Mouse (Mus musculus) liver, adult 2 months (tissue): ENCODE results near the gene Dchs2.

Source experiments
- CTCF ChIP-seq: fragments of 200-500 bp; IDR thresholded peaks from 2 replicates; pipeline ENCODE4 v1.5.1; 2011; ENCODE audit warnings: low read depth, low read length, control low read depth
- POLR2A ChIP-seq: fragments of 200-500 bp; IDR thresholded peaks from 2 replicates; pipeline ENCODE4 v1.6.1; 2011; ENCODE audit warnings: low read length, control low read depth; ENCODE audit not compliant: insufficient read depth; ENCODE audit errors: extremely low read depth

- no peak for TF ChIP-seq CTCF
- TF ChIP-seq POLR2A, result no peak
These were observed 11.1 kb downstream of the Dchs2 start for GRCm38 (mm10) chr3:83138820-83139219.
